Mouse (Mus musculus) embryonic facial prominence, embryonic 10.5 days (tissue): ENCODE results near the gene Rhob. TPM values are rescaled to one million over a fixed set of nuclear protein-coding genes. Genes with fewer than 3 reads are reported as not detected.
"Not testable (repeated sequence)": the region's sequence is repeated elsewhere in the genome, so short reads cannot be mapped to it uniquely, and the experiment has no call there.

ENCODE experiments used
- DNase-seq: peaks from one replicate; pipeline ENCODE4 v3.0.0-alpha.2; 2017; ENCODE audit warnings: low spot score
- H3K27ac ChIP-seq: fragments of 300-500 bp; sonication (generic); replicated peaks from 2 replicates; pipeline ENCODE4 v1.5.1; 2016; ENCODE audit warnings: mild to moderate bottlenecking
- H3K27me3 ChIP-seq: fragments of 300-500 bp; sonication (generic); replicated peaks from 2 replicates; pipeline ENCODE4 v1.6.1; 2016; ENCODE audit warnings: low read depth, mild to moderate bottlenecking; ENCODE audit not compliant: poor library complexity, severe bottlenecking
- H3K36me3 ChIP-seq: fragments of 300-500 bp; sonication (generic); replicated peaks from 2 replicates; pipeline ENCODE4 v1.6.1; 2016; ENCODE audit warnings: mild to moderate bottlenecking, moderate library complexity
- H3K4me1 ChIP-seq: fragments of 300-500 bp; sonication (generic); 2 replicates; pipeline ENCODE4 v1.6.1; 2016
- H3K4me3 ChIP-seq: fragments of 300-500 bp; sonication (generic); 2 replicates; pipeline ENCODE4 v1.5.1; 2016; ENCODE audit warnings: mild to moderate bottlenecking, moderate library complexity
- H3K9me3 ChIP-seq: fragments of 300-500 bp; sonication (generic); 2 replicates; pipeline ENCODE4 v1.6.1; 2016; ENCODE audit warnings: mild to moderate bottlenecking
- WGBS: fragments of 180-500 bp; shearing (Covaris S2); methylation state at CpG from one replicate; pipeline ENCODE4 v1.1.7; 2016; 5-methylcytosine and 5-hydroxymethylcytosine counted together
- polyA plus RNA-seq: library from polyadenylated mRNA; unstranded; fragments of >200 nt; fragmentation: Nextera tagmentation; extraction: Ambion mirVana; gene quantifications from 2 replicates; pipeline ENCODE4 v1.2.1, GENCODE M21; 2016

Rhob gene
- polyA plus RNA-seq, 1 experiment from 2014 or later = 24.8 TPM

DNA sequence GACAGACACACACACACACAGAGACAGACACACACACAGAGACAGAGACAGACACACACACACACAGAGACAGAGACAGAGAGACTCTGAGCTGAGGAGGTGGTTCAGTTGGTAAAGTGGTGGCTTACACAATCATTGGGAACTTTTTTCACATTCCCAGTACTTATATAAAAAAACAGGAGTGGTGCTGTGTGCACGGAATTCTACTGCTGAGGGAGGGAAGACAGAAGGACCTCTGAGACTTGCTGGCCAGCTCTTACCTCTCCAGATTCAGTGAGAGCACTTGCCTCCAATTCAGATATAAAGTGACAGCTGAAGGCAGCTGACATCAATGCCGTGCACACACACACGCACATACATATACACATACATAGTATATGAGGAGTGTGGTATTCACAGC lies 34.1 kb downstream of the Rhob start:
- DNase-seq = no peak
- H3K4me3 ChIP-seq = no peak overlapping the region
- H3K27ac ChIP-seq = no peak overlapping the region
- WGBS = 87% methylated on average over 3 of the region's 3 CpGs
- H3K4me1 ChIP-seq = peaks cover 6% of the 10 kb centered on the region; the same call in 1 of the 2 replicates
- H3K36me3 ChIP-seq = no peaks in the 10 kb centered on the region
- H3K9me3 ChIP-seq = no peaks in the 10 kb centered on the region
- no peaks in the 10 kb centered on the region; the same call in 1 of the 2 replicates for H3K27me3 ChIP-seq

GRCm38 (mm10) chr12:8464961-8465360 lies 34.8 kb downstream of the Rhob start:
- H3K4me1 ChIP-seq = peaks cover 6% of the 10 kb centered on the region; the same call in 1 of the 2 replicates
- DNase-seq = no peak
- no peaks in the 10 kb centered on the region; the same call in 1 of the 2 replicates for H3K27me3 ChIP-seq
- no peaks in the 10 kb centered on the region for H3K36me3 ChIP-seq
- no peak overlapping the region for H3K27ac ChIP-seq
- 90% methylated on average over 5 of the region's 5 CpGs for WGBS
- no peaks in the 10 kb centered on the region for H3K9me3 ChIP-seq
- no peak overlapping the region for H3K4me3 ChIP-seq

- H3K27ac ChIP-seq = no peak overlapping the region
- no peaks in the 10 kb centered on the region for H3K36me3 ChIP-seq
- no peak overlapping the region for H3K4me3 ChIP-seq
- no peaks in the 10 kb centered on the region; the same call in 1 of the 2 replicates for H3K27me3 ChIP-seq
- H3K9me3 ChIP-seq = no peaks in the 10 kb centered on the region
- DNase-seq = no peak
- WGBS = 62% methylated on average over 3 of the region's 3 CpGs
- peaks cover 6% of the 10 kb centered on the region; the same call in 1 of the 2 replicates for H3K4me1 ChIP-seq
These were observed 36.1 kb downstream of the Rhob start for GRCm38 (mm10) chr12:8463599-8464160.

GRCm38 (mm10) chr12:8462533-8462932 lies 37.3 kb downstream of the Rhob start:
- no peaks in the 10 kb centered on the region for H3K9me3 ChIP-seq
- DNase-seq = no peak
- 88% methylated on average over 5 of the region's 5 CpGs for WGBS

DNA sequence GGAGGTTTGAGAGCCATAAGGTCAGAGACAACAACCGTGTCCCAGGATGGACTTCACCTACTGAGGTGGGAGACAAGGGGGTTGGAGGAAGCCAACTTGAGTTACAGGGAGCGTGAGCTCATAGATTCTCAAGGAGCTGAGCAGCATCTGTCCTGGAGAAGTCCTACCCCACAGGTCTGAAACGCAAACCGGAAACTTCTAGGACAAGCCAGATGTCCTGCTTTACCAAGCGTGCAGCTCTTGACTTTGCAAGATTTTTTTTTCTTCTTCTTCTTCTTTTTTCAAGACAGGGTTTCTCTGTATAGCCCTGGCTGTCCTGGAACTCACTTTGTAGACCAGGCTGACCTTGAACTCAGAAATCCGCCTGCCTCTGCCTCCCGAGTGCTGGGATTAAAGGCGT lies 38.2 kb downstream of the Rhob start:
- 94% methylated on average over 8 of the region's 8 CpGs for WGBS

More at GRCm38 (mm10) chr12:8462533-8462932, 37.3 kb downstream of the Rhob start:
- no peak overlapping the region for H3K27ac ChIP-seq
- H3K4me3 ChIP-seq = no peak overlapping the region
- H3K27me3 ChIP-seq = no peaks in the 10 kb centered on the region; the same call in 1 of the 2 replicates
- H3K4me1 ChIP-seq = peaks cover 9% of the 10 kb centered on the region
- no peaks in the 10 kb centered on the region for H3K36me3 ChIP-seq

GRCm38 (mm10) chr12:8458400-8458799 lies 41.4 kb downstream of the Rhob start:
- peaks cover 13% of the 10 kb centered on the region for H3K4me1 ChIP-seq
- H3K27ac ChIP-seq = no peak overlapping the region
- DNase-seq = no peak
- no peaks in the 10 kb centered on the region for H3K9me3 ChIP-seq
- no peaks in the 10 kb centered on the region for H3K36me3 ChIP-seq
- WGBS = 85% methylated on average over 8 of the region's 8 CpGs
- H3K27me3 ChIP-seq = no peaks in the 10 kb centered on the region; the same call in 1 of the 2 replicates
- H3K4me3 ChIP-seq = no peak overlapping the region

More for the DNA sequence above, 38.2 kb downstream of the Rhob start:
- H3K9me3 ChIP-seq, DNase-seq, H3K36me3 ChIP-seq, H3K4me3 ChIP-seq, H3K27ac ChIP-seq, H3K27me3 ChIP-seq: not testable (repeated sequence)
- peaks cover 13% of the 10 kb centered on the region for H3K4me1 ChIP-seq

GRCm38 (mm10) chr12:8457052-8457451 lies 42.8 kb downstream of the Rhob start:
- no peak for DNase-seq

DNA sequence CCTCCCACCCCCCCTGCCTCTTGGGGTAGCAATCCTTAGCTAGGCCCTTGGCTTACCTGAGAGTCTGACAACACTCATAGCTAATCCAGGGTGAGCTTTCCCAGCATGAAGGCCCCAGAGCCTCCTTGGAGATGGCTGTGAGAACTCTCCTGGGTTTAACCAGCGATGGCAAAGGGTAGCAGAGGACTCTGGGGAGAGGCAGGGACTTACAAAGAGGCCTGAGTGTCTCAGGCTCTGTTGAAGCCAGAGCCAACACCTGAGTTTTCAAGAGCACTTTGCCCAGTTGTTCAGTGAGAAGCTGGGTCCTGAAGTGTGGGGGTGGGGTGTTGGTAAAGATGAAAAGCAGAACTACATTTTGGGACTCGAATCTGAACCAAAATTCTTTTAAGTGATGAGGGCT lies 44.8 kb downstream of the Rhob start:
- Histone ChIP-seq H3K4me3 (no peak overlapping the region), H3K27me3 (0 out of 2 replicates have a peak, but pooled peaks cover 10% of the 10 kb centered on the region), H3K27ac (no peak overlapping the region), H3K4me1 (peaks cover 36% of the 10 kb centered on the region), H3K36me3 (no peaks in the 10 kb centered on the region), H3K9me3 (no peaks in the 10 kb centered on the region)
- 58% methylated on average over 2 of the region's 2 CpGs for WGBS
- DNase-seq = no peak

More at GRCm38 (mm10) chr12:8457052-8457451, 42.8 kb downstream of the Rhob start:
- Histone ChIP-seq H3K36me3 (no peaks in the 10 kb centered on the region), H3K27ac (no peak overlapping the region), H3K4me1 (peaks cover 21% of the 10 kb centered on the region), H3K4me3 (no peak overlapping the region), H3K9me3 (no peaks in the 10 kb centered on the region), H3K27me3 (no peaks in the 10 kb centered on the region)
- 57% methylated on average over 5 of the region's 5 CpGs for WGBS

- no peak for DNase-seq
- Histone ChIP-seq H3K4me3 (no peak overlapping the region), H3K9me3 (no peaks in the 10 kb centered on the region), H3K36me3 (no peaks in the 10 kb centered on the region), H3K27me3 (0 out of 2 replicates have a peak, but pooled peaks cover 10% of the 10 kb centered on the region), H3K4me1 (peaks cover 38% of the 10 kb centered on the region), H3K27ac (no peak overlapping the region)
- WGBS = 82% methylated on average over 3 of the region's 3 CpGs
These were observed 45.3 kb downstream of the Rhob start for GRCm38 (mm10) chr12:8454487-8454886.

- peaks cover 33% of the 10 kb centered on the region for H3K4me1 ChIP-seq
- H3K9me3 ChIP-seq = no peaks in the 10 kb centered on the region
- peak overlapping the region; percentile 73; the same call in 1 of the 2 replicates for H3K27ac ChIP-seq
- H3K36me3 ChIP-seq = no peaks in the 10 kb centered on the region
- no peak for DNase-seq
- peaks cover 12% of the 10 kb centered on the region; the same call in 1 of the 2 replicates for H3K27me3 ChIP-seq
- H3K4me3 ChIP-seq = no peak overlapping the region
- WGBS = 87% methylated on average over 7 of the region's 7 CpGs
These were observed 46.8 kb downstream of the Rhob start for GRCm38 (mm10) chr12:8452766-8453621.

- H3K4me3 ChIP-seq = no peak overlapping the region
- H3K36me3 ChIP-seq = no peaks in the 10 kb centered on the region
- H3K4me1 ChIP-seq = peaks cover 36% of the 10 kb centered on the region
- peaks cover 17% of the 10 kb centered on the region; the same call in 1 of the 2 replicates for H3K27me3 ChIP-seq
- H3K9me3 ChIP-seq = no peaks in the 10 kb centered on the region
- whole genome bisulfite sequencing = 29% methylated on average over 7 of the region's 7 CpGs
- peak overlapping the region; percentile 73 for H3K27ac ChIP-seq
- peak; percentile 51 for DNase-seq
These were observed 48.0 kb downstream of the Rhob start for GRCm38 (mm10) chr12:8451571-8452485.

- WGBS = 72% methylated on average over 6 of the region's 6 CpGs
- peaks cover 19% of the 10 kb centered on the region; the same call in 1 of the 2 replicates for H3K27me3 ChIP-seq
- H3K9me3 ChIP-seq = no peaks in the 10 kb centered on the region
- H3K27ac ChIP-seq = peak overlapping the region; percentile 58; the same call in 1 of the 2 replicates
- no peak for DNase-seq
- H3K4me1 ChIP-seq = peaks cover 39% of the 10 kb centered on the region
- no peak overlapping the region for H3K4me3 ChIP-seq
- no peaks in the 10 kb centered on the region for H3K36me3 ChIP-seq
These were observed 49.2 kb downstream of the Rhob start for GRCm38 (mm10) chr12:8450639-8451038.
